Mouse (Mus musculus): Measurements from ENCODE around the gene Btbd35f9.
"Not testable (repeated sequence)": the region's sequence is repeated elsewhere in the genome, so short reads cannot be mapped to it uniquely, and the experiment has no call there.

The Btbd35f9 gene

DNA sequence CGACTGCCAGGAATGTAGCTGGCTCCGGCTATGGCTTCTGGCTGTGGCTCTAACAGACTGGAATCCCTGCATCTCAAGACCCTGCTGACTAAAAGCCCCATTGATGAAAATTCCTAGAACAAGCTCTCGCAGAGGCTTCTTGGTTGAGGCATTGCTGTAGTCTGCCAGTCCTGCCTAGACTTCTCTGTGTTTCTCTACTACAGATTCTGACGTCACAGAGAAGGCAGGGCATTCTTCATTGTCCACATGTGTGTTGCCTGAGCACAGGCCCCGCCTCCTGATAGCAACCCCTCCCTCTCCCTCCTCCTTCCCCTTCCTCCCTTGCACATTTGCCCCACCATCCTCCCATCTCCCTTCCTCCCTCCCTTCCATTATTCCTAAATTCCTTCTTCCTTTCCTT, at the start of gene Btbd35f9:
Btbd35f9 (minus strand) TSS at position 101 of the 400 bp plus-strand sequence.
- not testable (repeated sequence) for DNase-seq
